Mouse (Mus musculus): ENCODE results near the gene Hspa5.
"Not testable (repeated sequence)": the region's sequence is repeated elsewhere in the genome, so short reads cannot be mapped to it uniquely, and the experiment has no call there.

The Hspa5 gene

GRCm38 (mm10) chr2:34771368-34772226 lies at the start of gene Hspa5:
TSS of gene Hspa5 (plus strand) at chr2:34771970.
- DNase-seq (ENCODE audit: low spot score in 2 of 2) = peak; percentile 100

GRCm38 (mm10) chr2:34725269-34725668 lies 46.5 kb upstream of the Hspa5 start:
- no peak for DNase-seq (ENCODE audit: low spot score in 2 of 2)

- DNase-seq (ENCODE audit: low spot score in 2 of 2) = no peak
Measured at GRCm38 (mm10) chr2:34727045-34727728, 44.6 kb upstream of the Hspa5 start.

- no peak for DNase-seq (ENCODE audit: low spot score in 2 of 2)
Measured at GRCm38 (mm10) chr2:34736626-34737025, 35.1 kb upstream of the Hspa5 start.

GRCm38 (mm10) chr2:34737911-34738310 lies 33.9 kb upstream of the Hspa5 start:
- no peak for DNase-seq (ENCODE audit: low spot score in 2 of 2)

- no peak for DNase-seq (ENCODE audit: low spot score in 2 of 2)
Measured at GRCm38 (mm10) chr2:34739684-34740391, 31.9 kb upstream of the Hspa5 start.

- no peak for DNase-seq (ENCODE audit: low spot score in 2 of 2)
Measured at GRCm38 (mm10) chr2:34741390-34742159, 30.2 kb upstream of the Hspa5 start.

GRCm38 (mm10) chr2:34742675-34743074 lies 29.1 kb upstream of the Hspa5 start:
- DNase-seq (ENCODE audit: low spot score in 2 of 2) = no peak

- DNase-seq (ENCODE audit: low spot score in 2 of 2) = no peak
Measured at GRCm38 (mm10) chr2:34744476-34744875, 27.3 kb upstream of the Hspa5 start.

- DNase-seq (ENCODE audit: low spot score in 2 of 2) = no peak
Measured at GRCm38 (mm10) chr2:34745673-34746072, 26.1 kb upstream of the Hspa5 start.

- DNase-seq (ENCODE audit: low spot score in 2 of 2) = no peak
Measured at GRCm38 (mm10) chr2:34748479-34748878, 23.3 kb upstream of the Hspa5 start.

GRCm38 (mm10) chr2:34750245-34750644 lies 21.5 kb upstream of the Hspa5 start:
- no peak for DNase-seq (ENCODE audit: low spot score in 2 of 2)

GRCm38 (mm10) chr2:34753811-34754550 lies 17.8 kb upstream of the Hspa5 start:
- DNase-seq (ENCODE audit: low spot score in 2 of 2) = peak; percentile 25 to 72

- peak in 1 of 2 experiments; percentile 9 for DNase-seq (ENCODE audit: low spot score in 2 of 2)
Measured at GRCm38 (mm10) chr2:34754551-34755358, 17.0 kb upstream of the Hspa5 start, which contains the start of gene Gapvd1. TSS of gene Gapvd1 (minus strand) at chr2:34755232.

GRCm38 (mm10) chr2:34757341-34757740 lies 14.4 kb upstream of the Hspa5 start:
- DNase-seq (ENCODE audit: low spot score in 2 of 2) = no peak

GRCm38 (mm10) chr2:34761272-34761671 lies 10.5 kb upstream of the Hspa5 start:
- not testable (repeated sequence) for DNase-seq (ENCODE audit: low spot score in 2 of 2)

- no peak for DNase-seq (ENCODE audit: low spot score in 2 of 2)
Measured at GRCm38 (mm10) chr2:34762174-34762573, 9.6 kb upstream of the Hspa5 start.

GRCm38 (mm10) chr2:34762872-34763271 lies 8.9 kb upstream of the Hspa5 start:
- no peak for DNase-seq (ENCODE audit: low spot score in 2 of 2)

GRCm38 (mm10) chr2:34764801-34765200 lies 7.0 kb upstream of the Hspa5 start:
- DNase-seq (ENCODE audit: low spot score in 2 of 2) = no peak

GRCm38 (mm10) chr2:34770049-34770448 lies 1.7 kb upstream of the Hspa5 start:
- no peak for DNase-seq (ENCODE audit: low spot score in 2 of 2)

Data from left cerebral cortex, adult 9 months (tissue).